Mouse (Mus musculus) urinary bladder, postnatal 14 days (tissue): Measurements from ENCODE around the gene Aurkaip1.
A peak's percentile ranks its signal among the peaks of the same experiment; 100 is the strongest.
"Not testable (repeated sequence)": the region's sequence is repeated elsewhere in the genome, so short reads cannot be mapped to it uniquely, and the experiment has no call there.

Experiments
- DNase-seq: peaks from one replicate; pipeline ENCODE4 v3.0.0; 2021; ENCODE audit warnings: low spot score

The Aurkaip1 gene

DNA sequence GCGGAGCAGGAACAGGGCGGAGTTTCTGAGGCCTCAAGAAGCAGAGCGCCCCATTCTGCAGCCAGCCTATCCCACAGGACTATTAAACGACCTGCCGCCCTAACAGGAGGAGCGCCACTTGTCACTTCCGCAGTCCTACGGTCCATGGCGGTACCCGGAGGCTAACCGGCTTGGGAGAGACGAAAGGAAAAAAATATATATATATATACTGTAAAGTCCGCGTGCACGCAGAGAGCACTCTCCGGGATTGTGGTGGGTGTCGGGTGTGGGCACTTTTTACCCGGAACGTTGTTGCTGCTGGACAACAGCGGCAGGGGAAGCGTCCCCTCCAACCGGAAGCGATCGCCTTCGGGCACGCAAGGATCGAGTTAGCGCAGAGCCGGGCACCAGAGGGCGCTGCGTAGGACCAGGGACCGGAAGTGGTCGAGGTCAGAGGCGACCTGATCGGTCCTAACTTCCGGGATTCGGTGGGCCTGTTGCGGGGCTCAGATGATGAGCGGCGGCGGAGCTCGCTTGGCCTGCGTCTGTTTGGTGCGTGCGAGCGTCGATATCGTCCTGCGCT lies at the start of gene Aurkaip1:
TSS of gene Aurkaip1 (plus strand) at position 68 of the 562 bp plus-strand sequence.
- peak; percentile 96 for DNase-seq

DNA sequence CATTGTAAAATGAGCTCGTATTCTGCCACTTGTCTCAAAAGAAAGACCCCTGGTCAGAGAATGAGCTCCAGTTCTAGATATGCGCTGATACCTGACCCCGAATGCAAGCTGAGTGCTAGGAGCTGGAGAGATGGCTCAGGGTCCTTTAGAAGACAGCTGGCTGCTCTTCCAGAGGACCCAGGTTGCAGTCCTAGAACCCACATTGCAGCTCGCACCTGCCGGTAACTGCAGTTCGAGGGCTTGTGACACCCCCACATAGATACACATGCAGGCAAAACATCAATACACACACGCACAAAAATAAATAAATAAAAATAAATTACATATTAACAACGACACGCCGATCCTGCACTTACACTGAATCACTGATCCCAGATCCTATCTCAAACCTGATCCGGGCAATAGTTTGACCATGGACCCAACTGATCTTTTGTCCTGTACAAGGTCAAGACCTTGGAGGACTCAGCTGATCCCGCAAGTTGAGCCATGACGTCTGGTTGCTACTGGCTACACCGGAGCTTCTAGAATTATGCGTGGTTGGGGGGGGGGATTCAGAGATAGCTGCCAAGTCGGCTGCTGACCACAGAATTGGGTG lies 47.5 kb upstream of the Aurkaip1 start:
- DNase-seq = no peak

DNA sequence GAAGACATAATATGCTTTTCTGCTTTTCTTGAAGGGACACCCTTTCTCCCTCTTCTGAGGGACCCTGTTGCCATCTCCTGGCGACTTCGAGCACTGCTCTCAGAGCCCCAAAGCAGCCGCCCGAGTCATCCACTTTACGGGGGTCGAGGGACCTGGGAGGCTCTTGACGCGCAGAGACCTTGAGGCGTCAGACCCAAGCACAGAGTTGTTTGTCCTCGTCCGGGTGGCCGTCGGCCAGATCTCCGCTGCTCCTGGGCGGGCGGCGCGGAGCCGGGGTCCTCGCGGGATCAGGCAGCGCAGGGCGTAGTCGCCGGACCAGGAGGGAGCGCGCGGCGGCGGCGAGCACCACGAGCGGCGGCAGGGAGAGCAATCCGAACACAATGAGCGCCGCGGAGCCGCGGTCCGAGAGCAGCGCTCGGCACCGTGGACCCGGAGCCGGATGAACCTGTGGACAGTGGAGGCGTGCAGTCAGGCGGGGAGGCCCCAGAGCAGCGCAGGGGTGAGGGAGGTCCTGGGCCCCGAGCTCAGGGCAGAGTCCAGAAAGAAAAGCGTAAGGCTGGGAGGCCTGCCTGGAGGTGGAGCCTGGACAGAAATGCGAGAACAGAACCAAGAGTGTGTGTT lies 46.9 kb upstream of the Aurkaip1 start:
- DNase-seq = peak; percentile 75

DNA sequence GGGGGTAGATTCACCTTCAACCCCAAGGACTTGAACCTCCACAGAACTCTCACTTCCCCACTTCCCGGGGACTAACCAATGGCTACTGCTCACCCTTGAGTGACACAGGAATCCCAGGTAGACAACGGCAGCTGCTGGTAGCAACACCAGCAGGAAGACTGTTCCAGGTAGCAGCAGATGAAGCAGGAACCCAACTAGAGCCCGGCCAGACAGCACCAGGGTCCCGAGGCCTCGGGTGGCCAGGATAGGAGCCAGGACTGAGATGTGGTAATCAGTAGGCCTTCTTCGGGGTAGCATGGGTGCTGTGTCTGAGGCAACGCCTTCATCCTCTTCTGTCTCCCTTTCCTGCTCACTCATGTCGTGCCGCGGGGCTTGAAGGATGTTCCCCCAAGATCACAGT lies 45.8 kb upstream of the Aurkaip1 start:
- DNase-seq = no peak

DNA sequence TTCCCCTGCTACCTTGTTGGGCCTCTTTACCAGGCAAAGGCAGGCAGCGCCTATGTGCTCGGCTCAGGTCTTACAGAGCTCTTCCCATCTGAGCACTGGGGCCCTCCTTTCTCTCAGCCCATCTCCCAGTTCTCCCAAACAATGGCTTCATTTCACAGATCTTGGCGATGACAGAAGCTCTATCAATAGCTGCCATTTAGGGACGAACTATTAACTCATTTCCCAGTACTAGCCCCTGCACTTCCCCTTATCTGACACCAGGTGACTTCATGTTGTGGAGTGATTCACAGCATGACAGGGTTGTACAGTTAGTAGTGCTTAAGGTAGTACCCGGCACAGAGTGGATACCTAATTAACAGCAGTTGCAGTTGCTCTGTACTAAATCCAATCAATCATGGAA lies 45.3 kb upstream of the Aurkaip1 start, which contains the start of gene Tmem88b:
TSS of gene Tmem88b (minus strand) at position 56 of the 400 bp plus-strand sequence.
- no peak for DNase-seq

DNA sequence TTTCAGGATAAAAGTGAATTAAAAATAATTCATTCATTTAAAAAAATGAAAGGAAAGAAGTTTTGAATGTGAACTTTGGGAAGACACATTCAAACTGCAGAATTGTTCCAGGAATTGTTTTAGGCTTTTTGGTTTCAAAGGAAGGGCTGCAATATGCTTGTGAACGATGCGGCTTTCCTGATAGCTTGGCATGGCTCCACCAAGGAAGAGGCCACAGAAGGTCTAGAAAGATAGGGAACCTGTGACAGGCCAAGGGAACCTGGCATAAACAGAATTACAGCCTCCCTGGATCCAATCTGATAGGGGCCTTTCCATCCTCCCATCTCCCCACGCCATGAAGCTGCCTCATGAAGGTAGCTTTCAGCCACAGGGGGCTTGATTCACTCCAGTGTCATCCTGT lies 42.8 kb upstream of the Aurkaip1 start:
- DNase-seq = no peak

DNA sequence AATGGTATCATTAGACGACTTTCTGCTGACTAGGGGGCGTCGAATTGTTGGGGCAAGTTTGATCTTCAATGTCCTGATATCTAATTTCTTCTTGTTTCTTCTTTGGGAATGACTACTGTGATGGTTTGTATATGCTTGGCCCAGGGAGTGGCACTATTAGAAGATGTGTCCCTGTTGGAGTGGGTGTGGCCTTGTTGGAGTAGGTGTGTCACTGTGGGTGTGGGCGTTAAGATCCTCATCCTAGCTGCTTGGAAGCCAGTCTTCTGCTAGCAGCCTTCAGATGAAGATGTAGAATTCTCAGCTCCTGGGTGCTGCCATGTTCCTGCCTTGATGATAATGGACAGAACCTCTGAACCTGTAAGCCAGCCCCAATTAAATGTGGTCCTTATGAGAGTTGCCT lies 42.2 kb upstream of the Aurkaip1 start:
- not testable (repeated sequence) for DNase-seq

DNA sequence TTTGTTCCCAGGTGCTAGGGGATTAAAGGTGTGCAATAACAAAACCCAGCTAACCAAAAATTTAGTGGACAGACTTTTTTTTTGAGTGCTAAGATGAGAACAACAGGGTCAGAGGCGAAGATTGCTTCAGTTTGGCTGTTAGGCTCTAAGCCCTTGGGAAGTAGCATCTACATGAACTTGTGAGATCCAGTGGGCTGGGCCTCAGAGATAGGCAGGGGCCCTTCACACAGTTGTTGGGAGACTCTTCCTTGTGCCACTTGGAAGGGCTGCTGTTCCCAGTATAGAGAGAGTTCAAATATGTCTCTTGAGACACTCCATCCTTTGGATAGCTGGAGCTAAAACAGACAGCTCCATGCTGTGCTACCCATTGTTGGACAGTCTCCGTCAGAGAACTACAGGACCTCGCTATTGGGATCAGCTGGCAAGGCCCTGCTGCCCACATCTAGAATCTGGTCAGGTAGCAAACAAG lies 41.0 kb upstream of the Aurkaip1 start, which contains the start of gene Ankrd65:
TSS of gene Ankrd65 (plus strand) at position 419 of the 469 bp plus-strand sequence.
- no peak for DNase-seq

DNA sequence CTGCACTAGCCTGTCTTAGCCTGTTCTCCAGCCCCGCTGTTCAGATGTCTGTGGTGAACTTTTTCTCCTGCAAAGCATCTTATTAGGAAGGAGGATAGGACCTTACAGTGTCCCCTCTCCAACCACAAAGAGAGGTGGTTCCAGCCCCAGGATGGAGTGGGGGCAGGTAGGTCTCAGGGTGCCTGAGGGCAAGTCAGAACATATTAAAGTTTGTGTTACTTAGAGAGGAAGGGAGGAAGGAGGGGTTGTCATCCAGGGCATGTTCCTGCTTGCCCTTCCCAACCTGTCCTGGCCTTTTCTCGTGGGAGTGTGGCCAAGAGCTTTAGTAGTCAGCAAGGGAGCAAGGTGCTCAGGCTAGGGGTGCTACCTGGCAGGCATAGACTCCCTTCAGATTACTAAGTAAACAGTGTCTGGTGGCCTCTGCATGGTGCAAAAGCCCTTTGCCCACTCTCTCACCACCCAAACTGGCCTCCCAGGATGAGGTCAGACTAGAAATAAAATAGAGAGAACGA lies 40.4 kb upstream of the Aurkaip1 start:
- peak; percentile 76 for DNase-seq

DNA sequence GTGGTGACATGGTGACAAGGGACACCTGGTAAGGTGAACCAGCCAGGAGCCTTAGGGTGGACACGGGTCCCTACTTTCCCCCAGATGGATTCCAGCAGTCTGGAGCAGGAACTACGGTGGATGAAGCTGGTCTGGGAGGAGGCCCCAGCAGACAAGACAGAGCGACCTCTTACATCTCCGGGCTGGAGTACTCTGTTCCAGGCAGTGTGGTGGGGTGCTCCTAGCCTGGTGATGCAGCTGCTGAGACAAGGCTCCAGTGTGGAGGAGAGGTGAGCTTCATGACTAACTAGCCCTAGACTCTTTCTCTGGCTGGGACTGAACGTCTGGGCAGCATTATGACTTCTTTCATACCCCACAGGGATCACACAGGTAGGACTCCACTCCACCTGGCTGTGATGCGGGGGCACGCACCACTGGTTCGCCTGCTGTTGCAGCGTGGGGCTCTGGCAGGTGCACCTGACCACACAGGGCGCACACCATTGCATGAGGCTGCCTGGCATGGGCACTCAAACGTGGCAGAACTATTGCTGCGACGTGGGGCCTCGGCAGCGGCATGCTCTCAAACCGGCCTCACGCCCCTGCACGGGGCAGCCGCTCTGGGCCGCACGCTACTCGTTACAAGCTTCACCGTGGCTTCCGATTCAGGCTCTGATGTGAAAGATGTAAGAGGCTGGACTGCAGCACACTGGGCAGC lies 39.7 kb upstream of the Aurkaip1 start:
- DNase-seq = no peak

DNA sequence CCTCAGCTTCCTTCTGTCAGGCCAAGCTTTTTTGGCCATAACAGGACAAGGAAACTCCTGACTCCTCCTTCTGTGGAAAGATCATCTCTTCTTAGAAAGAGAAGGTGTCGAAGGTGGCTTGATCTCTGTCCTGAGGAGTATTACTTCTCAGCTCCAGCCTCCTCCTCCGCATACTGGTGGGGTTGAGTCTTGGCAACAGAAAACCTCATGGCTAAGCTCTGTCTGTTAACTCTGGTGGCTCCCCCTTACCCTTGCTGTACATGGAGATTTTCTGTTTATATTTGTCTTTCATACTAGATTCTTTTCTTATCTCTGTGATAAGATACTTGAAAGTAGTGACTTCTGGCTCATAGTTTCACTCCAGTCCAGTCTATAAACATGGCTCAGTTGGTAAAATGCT lies 37.3 kb upstream of the Aurkaip1 start:
- no peak for DNase-seq

DNA sequence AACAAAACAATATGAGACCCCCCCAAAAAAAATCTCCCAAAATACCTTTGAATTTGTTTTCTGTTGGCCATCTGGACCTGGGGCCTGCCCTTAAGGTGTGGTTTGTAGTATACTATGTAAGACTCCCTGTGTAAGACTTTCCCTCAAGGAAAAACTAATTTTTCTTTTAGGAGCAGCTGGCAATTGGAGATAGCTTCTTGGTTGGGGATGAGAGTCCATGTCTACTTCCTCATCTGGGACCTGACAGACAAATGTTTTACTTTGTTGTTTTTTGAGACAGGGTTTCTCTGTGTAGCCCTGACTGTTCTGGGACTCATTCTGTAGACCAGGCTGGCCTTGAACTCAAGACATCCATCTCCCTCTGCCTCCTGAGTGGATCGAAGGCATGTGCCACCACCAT lies 29.0 kb upstream of the Aurkaip1 start:
- no peak for DNase-seq

DNA sequence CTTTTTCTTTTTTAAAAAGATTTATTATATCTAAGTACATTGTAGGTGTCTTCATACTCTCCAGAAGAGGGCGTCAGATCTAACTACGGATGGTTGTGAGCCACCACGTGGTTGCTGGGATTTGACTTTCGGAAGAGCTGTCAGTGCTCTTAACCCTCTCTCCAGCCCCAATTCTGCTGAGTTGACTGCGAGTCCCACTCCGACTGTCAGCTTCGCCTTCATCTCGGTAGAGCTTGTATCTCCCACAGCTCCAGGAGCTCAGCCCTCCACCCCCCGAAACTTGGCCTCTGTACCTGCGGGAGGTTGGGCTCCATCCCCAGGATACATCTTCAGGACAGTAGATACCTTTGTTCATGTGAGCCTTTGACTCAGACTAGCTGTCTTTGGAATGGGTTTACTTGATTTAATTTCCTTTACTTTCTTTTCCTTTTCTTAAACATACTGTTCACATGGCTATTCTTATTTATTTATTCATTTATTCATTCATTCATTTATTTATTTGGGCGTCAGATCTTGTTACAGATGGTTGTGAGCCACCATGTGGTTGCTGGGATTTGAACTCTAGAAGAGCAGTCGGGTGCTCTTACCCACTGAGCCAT lies 28.2 kb upstream of the Aurkaip1 start, which contains the start of gene Mrpl20:
TSS of gene Mrpl20 (plus strand) at position 138 of the 599 bp plus-strand sequence.
- DNase-seq = no peak

DNA sequence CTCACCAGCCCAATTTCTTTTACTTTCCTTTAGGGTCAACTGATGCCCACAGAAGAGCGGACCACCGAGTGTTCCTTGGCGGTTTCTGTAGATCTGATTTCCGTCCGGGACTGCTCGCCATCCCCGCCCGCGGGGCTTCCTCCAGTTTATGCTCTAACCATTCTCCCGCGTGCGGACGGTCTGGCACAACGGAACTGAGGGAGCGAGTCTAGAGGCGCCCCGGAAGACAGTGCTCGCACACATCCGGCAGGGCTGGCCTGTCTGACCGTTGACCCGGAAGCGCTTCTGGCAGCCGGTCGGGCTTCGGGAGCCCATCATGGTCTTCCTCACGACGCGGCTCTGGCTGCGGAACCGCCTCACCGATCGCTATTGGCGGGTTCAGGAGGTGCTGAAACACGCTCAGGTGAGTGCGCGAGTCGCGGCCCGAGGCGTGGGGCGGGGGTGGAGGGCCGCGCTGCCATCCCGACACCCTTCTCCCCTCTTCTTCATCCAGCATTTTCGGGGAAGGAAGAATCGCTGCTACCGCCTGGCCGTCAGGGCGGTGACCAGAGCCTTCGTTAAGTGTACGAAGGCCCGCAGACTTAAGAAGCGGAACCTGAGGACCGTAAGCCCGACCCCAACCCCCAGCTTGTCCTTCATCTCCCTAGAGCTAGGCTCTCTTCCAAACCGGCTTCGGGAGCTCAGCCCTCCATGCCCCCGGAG lies 27.6 kb upstream of the Aurkaip1 start:
- peak; percentile 96 for DNase-seq

DNA sequence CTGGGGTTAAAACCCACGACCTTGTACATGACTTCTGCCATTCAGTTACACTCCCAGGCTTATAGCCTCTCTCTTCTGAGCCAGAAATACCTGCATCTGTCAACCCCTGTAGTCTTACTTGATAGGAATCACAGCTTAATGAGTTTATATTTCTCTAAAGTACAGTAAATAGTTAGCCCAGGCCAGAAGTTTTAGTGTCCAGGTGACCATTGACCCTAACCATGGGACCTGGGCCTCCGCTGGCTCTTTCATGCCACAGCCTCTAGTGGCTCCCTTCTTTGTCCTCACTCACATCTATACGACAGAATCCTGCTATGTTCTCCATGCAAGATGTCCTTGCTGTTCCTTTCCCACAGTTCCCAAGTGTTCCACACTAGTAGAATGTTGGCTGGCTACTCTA lies 23.2 kb upstream of the Aurkaip1 start:
- DNase-seq = no peak

DNA sequence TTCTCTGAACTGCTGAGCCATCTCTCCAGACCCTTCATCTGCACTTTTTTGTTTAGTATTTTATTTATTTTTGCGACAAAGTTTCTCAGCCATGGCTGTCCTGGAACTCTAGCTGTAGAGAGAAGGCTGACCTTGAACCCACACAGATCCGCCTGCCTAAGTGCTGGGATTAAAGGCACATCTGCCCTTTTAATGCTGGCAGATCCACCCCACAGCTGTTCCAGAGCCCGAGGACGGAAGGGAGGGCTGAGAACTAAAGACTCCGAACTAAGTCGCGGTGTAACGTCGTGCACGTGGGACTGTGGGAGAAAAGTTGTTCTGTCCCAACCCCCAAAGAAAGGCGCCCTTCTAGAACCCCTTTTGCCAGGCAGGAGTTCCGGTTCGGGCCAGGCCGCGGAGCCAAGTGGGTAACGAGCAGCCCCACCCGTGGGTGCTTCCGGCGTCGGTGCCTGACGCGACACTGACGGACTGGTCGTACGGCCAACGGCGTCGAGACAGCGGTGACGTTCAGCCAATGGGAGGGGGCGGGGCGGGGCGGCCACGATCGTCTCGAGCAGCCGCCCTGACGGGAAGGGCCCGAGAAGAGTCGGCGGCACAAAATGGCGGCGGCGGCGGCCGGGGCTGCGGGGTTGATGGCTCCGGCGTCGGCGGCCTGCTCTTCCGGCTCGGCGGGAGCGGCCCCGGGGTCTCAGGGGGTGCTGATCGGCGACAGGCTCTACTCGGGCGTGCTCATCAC lies 19.0 kb upstream of the Aurkaip1 start, which contains the start of gene Ccnl2:
TSS of gene Ccnl2 (plus strand) at position 561 of the 736 bp plus-strand sequence.
- peak; percentile 94 for DNase-seq

DNA sequence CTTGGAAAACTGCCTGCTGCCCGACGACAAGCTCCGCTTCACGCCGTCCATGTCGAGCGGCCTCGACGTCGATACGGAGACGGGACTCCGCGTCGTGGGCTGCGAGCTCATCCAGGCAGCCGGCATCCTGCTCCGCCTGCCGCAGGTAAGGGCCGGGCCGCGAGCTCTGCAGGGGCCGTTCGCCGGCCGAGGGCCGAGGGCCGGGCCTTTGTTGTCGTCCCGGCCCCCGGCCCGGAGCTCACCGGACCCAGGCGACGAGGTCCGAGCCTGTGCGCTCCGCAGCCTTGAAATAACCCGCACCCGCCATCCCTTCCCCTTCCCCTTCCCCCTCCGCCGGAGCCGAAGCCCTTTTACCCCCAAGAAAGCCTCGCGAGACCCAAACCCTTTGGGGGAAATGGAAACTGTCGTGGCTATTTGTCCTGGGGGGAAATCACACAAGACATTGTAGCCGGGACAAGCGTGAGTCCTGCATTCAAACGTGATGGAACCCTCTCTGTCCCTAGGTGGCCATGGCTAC lies 18.3 kb upstream of the Aurkaip1 start:
- no peak for DNase-seq

DNA sequence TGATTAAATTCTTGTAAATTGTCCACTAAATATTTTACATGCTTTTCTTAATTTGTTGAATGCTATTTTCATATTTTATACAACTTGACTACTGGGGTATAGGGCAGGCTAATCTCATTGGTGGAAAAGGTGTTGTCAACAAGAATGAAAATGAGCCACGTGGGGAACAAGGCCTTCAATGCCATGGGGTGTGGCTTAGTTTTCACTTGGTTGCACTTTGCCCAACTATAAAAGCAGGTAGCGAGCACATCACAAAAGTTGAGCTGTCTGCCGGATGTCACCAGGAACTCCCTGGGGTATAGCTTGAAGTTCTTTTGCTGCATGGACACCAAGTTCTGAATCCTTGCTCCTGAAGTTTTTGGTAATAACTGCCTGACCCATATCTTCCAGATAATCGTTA lies 13.5 kb upstream of the Aurkaip1 start:
- no peak for DNase-seq

DNA sequence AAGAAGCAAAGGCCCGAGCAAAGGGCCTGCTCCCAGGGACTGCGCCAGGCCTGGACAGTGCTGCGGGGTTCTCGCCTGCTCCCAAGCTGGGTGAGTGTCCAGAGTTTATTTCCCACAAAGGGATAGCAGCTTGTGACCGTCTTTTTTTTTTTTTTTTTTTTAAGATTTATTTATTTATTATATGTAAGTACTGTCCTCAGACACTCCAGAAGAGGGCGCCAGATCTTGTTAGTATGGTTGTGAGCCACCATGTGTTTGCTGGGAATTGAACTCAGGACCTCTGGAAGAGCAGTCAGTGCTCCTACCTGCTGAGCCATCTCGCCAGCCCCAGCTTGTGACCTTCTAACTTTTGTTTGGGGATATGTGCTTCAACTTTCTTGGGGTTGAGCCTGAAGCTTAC lies 10.0 kb upstream of the Aurkaip1 start:
- no peak for DNase-seq

DNA sequence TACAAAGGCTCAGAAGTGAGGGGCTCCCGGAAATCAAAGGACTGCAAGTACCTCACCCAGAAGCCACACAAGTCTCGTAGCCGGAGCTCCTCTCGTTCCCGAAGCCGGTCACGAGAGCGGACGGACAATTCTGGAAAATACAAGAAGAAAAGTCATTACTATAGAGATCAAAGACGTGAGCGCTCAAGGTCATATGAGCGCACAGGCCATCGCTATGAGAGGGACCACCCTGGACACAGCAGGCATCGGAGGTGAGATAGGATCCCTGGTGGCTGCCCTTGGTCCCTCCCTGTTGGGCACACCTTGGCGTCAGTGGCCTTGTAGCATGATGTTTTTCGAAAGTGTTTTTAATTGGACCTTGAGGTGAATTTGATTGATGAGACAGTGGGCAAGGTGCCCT lies 7.6 kb upstream of the Aurkaip1 start:
- DNase-seq = no peak
